Mouse (Mus musculus) cortical plate, adult 2 months (tissue): ENCODE data around the gene Slc8a1.

Experiments
- CTCF ChIP-seq: fragments of 200-500 bp; IDR thresholded peaks from 2 replicates; pipeline ENCODE4 v1.5.1; 2011; ENCODE audit warnings: mild to moderate bottlenecking, control low read depth, low read length; ENCODE audit not compliant: insufficient read depth; ENCODE audit errors: extremely low read depth
- POLR2A ChIP-seq: fragments of 200-500 bp; IDR thresholded peaks from 2 replicates; pipeline ENCODE4 v1.6.1; 2011; ENCODE audit warnings: mild to moderate bottlenecking, low read length, control low read depth; ENCODE audit not compliant: insufficient read depth; ENCODE audit errors: extremely low read depth

DNA sequence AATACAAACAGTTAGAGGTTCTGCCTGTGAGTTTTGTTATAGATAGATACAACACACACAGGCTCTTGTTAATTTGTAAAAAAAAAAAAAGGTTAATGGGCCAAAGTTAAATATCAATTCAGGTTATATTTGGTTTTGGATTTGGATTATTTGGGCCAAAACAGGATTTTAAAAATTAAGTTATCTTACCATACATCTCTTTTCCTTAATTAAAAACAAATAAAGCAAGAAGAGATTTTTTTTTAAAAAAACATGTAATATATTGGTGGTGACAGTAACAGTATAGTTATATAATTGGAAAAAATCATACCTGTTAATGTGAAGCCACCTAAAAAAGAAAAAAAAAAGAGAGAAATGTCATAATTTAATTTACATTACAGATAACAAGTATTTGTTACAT is 296.7 kb downstream of the Slc8a1 start, which contains the start of gene Gm11096:
- TF ChIP-seq CTCF, result no peak
- TF ChIP-seq POLR2A, result no peak
